In genomic region chr10:120564859-120565258, GRCm38 (mm10) we compare ENCODE assay signal across 10 mouse cellular contexts.
DNase-seq lines count a peak whose midpoint lies in the region; ATAC-seq lines count a peak whose summit lies in the region.
"Had no signal": no experiment of that assay in that cellular context is flagged by ENCODE, and none has a peak within 500 bp of the region (broad histone marks: within the 10 kb centered on the region; RNA-seq: fewer than 3 reads in every experiment).

No protein-coding gene starts in this region.

- no peaks in the 10 kb centered on the region for H3K36me3 ChIP-seq in kidney, embryonic 16.5 days (ENCODE audit: insufficient read depth, low read length)
- no peaks in the 10 kb centered on the region for H3K36me3 ChIP-seq in forebrain, embryonic 11.5 days (ENCODE audit: control insufficient read depth, insufficient read depth, low read length)
- no peaks in the 10 kb centered on the region for H3K36me3 ChIP-seq in limb, embryonic 10.5 days
- H3K36me3 ChIP-seq in neural tube, embryonic 15.5 days: no peaks in the 10 kb centered on the region

- DNase-seq in kidney, postnatal 10 days: no peak
- DNase-seq in forebrain, embryonic 11.5 days (ENCODE audit: low spot score): peak; percentile 53
- no peak for DNase-seq in limb, embryonic 10.5 days (ENCODE audit: low spot score)
- no peak for DNase-seq in gastrocnemius, postnatal 25 days
- no peak for DNase-seq in ovary, postnatal 36 days (ENCODE audit: low spot score)
- DNase-seq: lung, adult 2 months had no signal

- H3K4me3 ChIP-seq in kidney, embryonic 16.5 days (ENCODE audit: low read length): no peak overlapping the region; the same call in 1 of the 2 replicates
- H3K4me3 ChIP-seq in forebrain, embryonic 11.5 days (ENCODE audit: low read depth, low read length): no peak overlapping the region
- peak overlapping the region; percentile 24 for H3K4me3 ChIP-seq in limb, embryonic 10.5 days
- peak overlapping the region; percentile 5 for H3K4me3 ChIP-seq in neural tube, embryonic 15.5 days (replicated peaks)
- H3K4me3 ChIP-seq: myocyte had no signal

- H3K27me3 ChIP-seq in kidney, embryonic 16.5 days (ENCODE audit: insufficient read depth, low read length): no peaks in the 10 kb centered on the region
- no peaks in the 10 kb centered on the region for H3K27me3 ChIP-seq in forebrain, embryonic 11.5 days (ENCODE audit: control insufficient read depth, insufficient read depth, low read length)
- H3K27me3 ChIP-seq in limb, embryonic 10.5 days (ENCODE audit: low read depth, poor library complexity, severe bottlenecking): no peaks in the 10 kb centered on the region
- no peaks in the 10 kb centered on the region for H3K27me3 ChIP-seq in neural tube, embryonic 15.5 days (replicated peaks)

- no peak overlapping the region for H3K9ac ChIP-seq in kidney, embryonic 16.5 days (replicated peaks; ENCODE audit: low read length)
- peak overlapping the region; percentile 16; the same call in 1 of the 2 replicates for H3K9ac ChIP-seq in forebrain, embryonic 11.5 days (ENCODE audit: low read length)
- H3K9ac ChIP-seq in neural tube, embryonic 15.5 days (replicated peaks): no peak overlapping the region

- peaks cover 6% of the 10 kb centered on the region; the same call in 1 of the 2 replicates for H3K9me3 ChIP-seq in kidney, embryonic 16.5 days (ENCODE audit: low read length)
- no peaks in the 10 kb centered on the region for H3K9me3 ChIP-seq in forebrain, embryonic 11.5 days (ENCODE audit: control insufficient read depth, low read length)
- no peaks in the 10 kb centered on the region for H3K9me3 ChIP-seq in limb, embryonic 10.5 days (replicated peaks)
- H3K9me3 ChIP-seq in neural tube, embryonic 15.5 days (replicated peaks): no peaks in the 10 kb centered on the region

- ATAC-seq in kidney, embryonic 16.5 days (ENCODE audit: low FRiP score, low TSS enrichment): no peak
- no peak; the same call in 1 of the 2 replicates for ATAC-seq in forebrain, embryonic 11.5 days (replicated peaks; ENCODE audit: low FRiP score)
- no peak for ATAC-seq in neural tube, embryonic 15.5 days (ENCODE audit: low FRiP score)
- ATAC-seq in inflammation-experienced regulatory T-cells, adult 6 months: no peak

- WGBS in kidney, embryonic 16.5 days: 27% methylated on average over 14 of the region's 14 CpGs
- WGBS in forebrain, embryonic 11.5 days: 21% methylated on average over 14 of the region's 14 CpGs
- 27% methylated on average over 14 of the region's 14 CpGs for WGBS in limb, embryonic 10.5 days
- WGBS in neural tube, embryonic 15.5 days: 17% methylated on average over 14 of the region's 14 CpGs

- H3K27ac ChIP-seq in kidney, embryonic 16.5 days (ENCODE audit: low read length): no peak overlapping the region
- no peak overlapping the region for H3K27ac ChIP-seq in forebrain, embryonic 11.5 days (ENCODE audit: low read depth, low read length)
- H3K27ac ChIP-seq in limb, embryonic 10.5 days: peak overlapping the region; percentile 50
- no peak overlapping the region for H3K27ac ChIP-seq in neural tube, embryonic 15.5 days (replicated peaks)

- peaks cover 11% of the 10 kb centered on the region for H3K4me1 ChIP-seq in kidney, embryonic 16.5 days (ENCODE audit: insufficient read depth, low read length)
- H3K4me1 ChIP-seq in forebrain, embryonic 11.5 days (replicated peaks; ENCODE audit: control insufficient read depth, insufficient read depth, low read length): peaks cover 9% of the 10 kb centered on the region; the same call in 1 of the 2 replicates
- H3K4me1 ChIP-seq in limb, embryonic 10.5 days: peaks cover 26% of the 10 kb centered on the region
- H3K4me1 ChIP-seq in neural tube, embryonic 15.5 days: peaks cover 8% of the 10 kb centered on the region

- peak overlapping the region; percentile 40 for H3K4me2 ChIP-seq in kidney, embryonic 16.5 days (replicated peaks; ENCODE audit: low read depth, low read length)
- peak overlapping the region; percentile 34; the same call in 1 of the 2 replicates for H3K4me2 ChIP-seq in forebrain, embryonic 11.5 days (ENCODE audit: low read depth, low read length, severe bottlenecking)
- peak overlapping the region; percentile 45 for H3K4me2 ChIP-seq in neural tube, embryonic 15.5 days

Comparison
In these comparisons a context has a peak if more than half of its experiments do, and no peak if none do; other contexts are left out.
1. H3K4me3 ChIP-seq: peak in limb, embryonic 10.5 days (single experiment) and neural tube, embryonic 15.5 days (single experiment); none in kidney, embryonic 16.5 days (single experiment) and forebrain, embryonic 11.5 days (single experiment).
2. Peak in every context shown above with its lines, with median percentiles within 50 percentile points of each other: H3K4me2 ChIP-seq.